Mouse (Mus musculus): ENCODE data around the gene Kdm6b. TPM values are rescaled to one million over a fixed set of nuclear protein-coding genes. Genes with fewer than 3 reads are reported as not detected.

The Kdm6b gene
- 7.5 and 11.2 TPM in 2 replicates for polyA plus RNA-seq (2012; rRNA removed)

GRCm38 (mm10) chr11:69413221-69414181, at the start of gene Kdm6b:
Gene Kdm6b, minus strand, starts transcription at chr11:69413675.
- no peak for DNase-seq (ENCODE audit: low read depth, low spot score)
- WGBS = 26% methylated on average over 12 of the region's 12 CpGs

- no peak for DNase-seq (ENCODE audit: low read depth, low spot score)
- WGBS = 63% methylated on average over 5 of the region's 5 CpGs
Observed at GRCm38 (mm10) chr11:69461568-69461967, 48.1 kb upstream of the Kdm6b start.

- 63% methylated on average over 4 of the region's 4 CpGs for WGBS
Observed at GRCm38 (mm10) chr11:69459883-69460282, 46.4 kb upstream of the Kdm6b start.

GRCm38 (mm10) chr11:69457006-69457579, 43.6 kb upstream of the Kdm6b start:
- WGBS = 71% methylated on average over 6 of the region's 6 CpGs
- no peak for DNase-seq (ENCODE audit: low read depth, low spot score)

More at GRCm38 (mm10) chr11:69459883-69460282, 46.4 kb upstream of the Kdm6b start:
- no peak for DNase-seq (ENCODE audit: low read depth, low spot score)

GRCm38 (mm10) chr11:69452114-69452867, 38.8 kb upstream of the Kdm6b start:
- DNase-seq (ENCODE audit: low read depth, low spot score) = no peak
- 59% methylated on average over 23 of the region's 23 CpGs for WGBS

- no peak for DNase-seq (ENCODE audit: low read depth, low spot score)
- WGBS = 97% methylated on average over 7 of the region's 7 CpGs
Observed at GRCm38 (mm10) chr11:69447299-69447698, 33.8 kb upstream of the Kdm6b start.

GRCm38 (mm10) chr11:69443328-69443727, 29.9 kb upstream of the Kdm6b start:
- peak; percentile 69 for DNase-seq (ENCODE audit: low read depth, low spot score)
- 9% methylated on average over 5 of the region's 5 CpGs for WGBS

GRCm38 (mm10) chr11:69437291-69437690, 23.8 kb upstream of the Kdm6b start:
- WGBS = 79% methylated on average over 3 of the region's 3 CpGs
- DNase-seq (ENCODE audit: low read depth, low spot score) = no peak

- no peak for DNase-seq (ENCODE audit: low read depth, low spot score)
- WGBS = 71% methylated on average over 6 of the region's 6 CpGs
Observed at GRCm38 (mm10) chr11:69433189-69433588, 19.7 kb upstream of the Kdm6b start.

- no peak for DNase-seq (ENCODE audit: low read depth, low spot score)
- WGBS = 58% methylated on average over 11 of the region's 11 CpGs
Observed at GRCm38 (mm10) chr11:69432640-69432982, 19.1 kb upstream of the Kdm6b start.

- DNase-seq (ENCODE audit: low read depth, low spot score) = no peak
- WGBS = 30% methylated on average over 11 of the region's 11 CpGs
Observed at GRCm38 (mm10) chr11:69431829-69432639, 18.6 kb upstream of the Kdm6b start.

GRCm38 (mm10) chr11:69430631-69431030, 17.2 kb upstream of the Kdm6b start:
- no peak for DNase-seq (ENCODE audit: low read depth, low spot score)
- WGBS = 91% methylated on average over 15 of the region's 15 CpGs

- 29% methylated on average over 2 of the region's 2 CpGs for WGBS
- no peak for DNase-seq (ENCODE audit: low read depth, low spot score)
Observed at GRCm38 (mm10) chr11:69429313-69429712, 15.8 kb upstream of the Kdm6b start.

- WGBS = 19% methylated on average over 4 of the region's 4 CpGs
- no peak for DNase-seq (ENCODE audit: low read depth, low spot score)
Observed at GRCm38 (mm10) chr11:69428751-69429150, 15.3 kb upstream of the Kdm6b start.

- WGBS = 90% methylated on average over 2 of the region's 2 CpGs
- no peak for DNase-seq (ENCODE audit: low read depth, low spot score)
Observed at GRCm38 (mm10) chr11:69426246-69426645, 12.8 kb upstream of the Kdm6b start.

GRCm38 (mm10) chr11:69423885-69424284, 10.4 kb upstream of the Kdm6b start:
- WGBS = 39% methylated on average over 6 of the region's 6 CpGs
- no peak for DNase-seq (ENCODE audit: low read depth, low spot score)

- no peak for DNase-seq (ENCODE audit: low read depth, low spot score)
- WGBS = 91% methylated on average over 10 of the region's 10 CpGs
Observed at GRCm38 (mm10) chr11:69422842-69423241, 9.4 kb upstream of the Kdm6b start.

GRCm38 (mm10) chr11:69421131-69421977, 7.9 kb upstream of the Kdm6b start:
- 42% methylated on average over 25 of the region's 25 CpGs for WGBS

More at GRCm38 (mm10) chr11:69421131-69421977, 7.9 kb upstream of the Kdm6b start:
- DNase-seq (ENCODE audit: low read depth, low spot score) = no peak

Measured in large intestine, adult 2 months (tissue).